Mouse (Mus musculus) small intestine, adult 2 months (tissue): ENCODE results near the gene Txndc11. TPM values are rescaled to one million over a fixed set of nuclear protein-coding genes. Genes with fewer than 3 reads are reported as not detected.
A peak's percentile ranks its signal among the peaks of the same experiment; 100 is the strongest.

Experiments used
- H3K27ac ChIP-seq: fragments of 200-500 bp; 2 replicates; pipeline ENCODE4 v1.5.1; 2012; ENCODE audit warnings: low read depth, low read length, control low read depth, inconsistent platforms; ENCODE audit not compliant: insufficient read depth
- H3K27me3 ChIP-seq: fragments of 200-500 bp; 2 replicates; pipeline ENCODE4 v1.6.1; 2012; ENCODE audit warnings: mild to moderate bottlenecking, moderate library complexity, low read length, inconsistent platforms; ENCODE audit not compliant: control insufficient read depth, insufficient read depth
- H3K36me3 ChIP-seq: fragments of 200-500 bp; 2 replicates; pipeline ENCODE4 v1.6.1; 2012; ENCODE audit warnings: mild to moderate bottlenecking, low read length, control low read depth, inconsistent platforms; ENCODE audit not compliant: control insufficient read depth, insufficient read depth
- H3K4me1 ChIP-seq: fragments of 200-500 bp; 2 replicates; pipeline ENCODE4 v1.6.1; 2012; ENCODE audit warnings: low read length, inconsistent platforms, mixed read lengths; ENCODE audit not compliant: control insufficient read depth, insufficient read depth, insufficient read length
- H3K4me3 ChIP-seq: fragments of 200-500 bp; 2 replicates; pipeline ENCODE4 v1.5.1; 2012; ENCODE audit warnings: low read depth, mild to moderate bottlenecking, control low read depth, inconsistent platforms, low read length, moderate library complexity
- CTCF ChIP-seq: fragments of 200-500 bp; IDR thresholded peaks from 2 replicates; pipeline ENCODE4 v1.5.1; 2012; ENCODE audit warnings: low read depth, mild to moderate bottlenecking, control low read depth, inconsistent platforms, low read length, moderate library complexity, mixed read lengths; ENCODE audit not compliant: insufficient replicate concordance, insufficient read length; ENCODE audit errors: extremely low read depth
- POLR2A ChIP-seq: fragments of 200-500 bp; IDR thresholded peaks from 2 replicates; pipeline ENCODE4 v1.6.1; 2012; ENCODE audit warnings: low read depth, mild to moderate bottlenecking, control low read depth, inconsistent platforms, low read length, moderate library complexity
- WGBS: fragments of 180-500 bp; shearing (Covaris S2); methylation state at CpG from one replicate; pipeline ENCODE4 v1.1.7; 2018; 5-methylcytosine and 5-hydroxymethylcytosine counted together
- polyA plus RNA-seq: library from polyadenylated mRNA; depleted of rRNA; stranded (reverse); fragments of >200 nt; gene quantifications from 2 replicates; pipeline ENCODE4 v1.2.3, GENCODE M21; 2012

The Txndc11 gene
- polyA plus RNA-seq, 1 experiment = 39.1 TPM

- Histone ChIP-seq H3K4me1 (peaks cover 11% of the 10 kb centered on the region), H3K4me3 (no peak overlapping the region), H3K27ac (no peak overlapping the region), H3K36me3 (no peaks in the 10 kb centered on the region), H3K27me3 (no peaks in the 10 kb centered on the region)
- TF ChIP-seq CTCF = no peak
- WGBS = 90% methylated on average over 4 of the region's 4 CpGs
These were observed 70.1 kb downstream of the Txndc11 start for GRCm38 (mm10) chr16:11064341-11064740.

DNA sequence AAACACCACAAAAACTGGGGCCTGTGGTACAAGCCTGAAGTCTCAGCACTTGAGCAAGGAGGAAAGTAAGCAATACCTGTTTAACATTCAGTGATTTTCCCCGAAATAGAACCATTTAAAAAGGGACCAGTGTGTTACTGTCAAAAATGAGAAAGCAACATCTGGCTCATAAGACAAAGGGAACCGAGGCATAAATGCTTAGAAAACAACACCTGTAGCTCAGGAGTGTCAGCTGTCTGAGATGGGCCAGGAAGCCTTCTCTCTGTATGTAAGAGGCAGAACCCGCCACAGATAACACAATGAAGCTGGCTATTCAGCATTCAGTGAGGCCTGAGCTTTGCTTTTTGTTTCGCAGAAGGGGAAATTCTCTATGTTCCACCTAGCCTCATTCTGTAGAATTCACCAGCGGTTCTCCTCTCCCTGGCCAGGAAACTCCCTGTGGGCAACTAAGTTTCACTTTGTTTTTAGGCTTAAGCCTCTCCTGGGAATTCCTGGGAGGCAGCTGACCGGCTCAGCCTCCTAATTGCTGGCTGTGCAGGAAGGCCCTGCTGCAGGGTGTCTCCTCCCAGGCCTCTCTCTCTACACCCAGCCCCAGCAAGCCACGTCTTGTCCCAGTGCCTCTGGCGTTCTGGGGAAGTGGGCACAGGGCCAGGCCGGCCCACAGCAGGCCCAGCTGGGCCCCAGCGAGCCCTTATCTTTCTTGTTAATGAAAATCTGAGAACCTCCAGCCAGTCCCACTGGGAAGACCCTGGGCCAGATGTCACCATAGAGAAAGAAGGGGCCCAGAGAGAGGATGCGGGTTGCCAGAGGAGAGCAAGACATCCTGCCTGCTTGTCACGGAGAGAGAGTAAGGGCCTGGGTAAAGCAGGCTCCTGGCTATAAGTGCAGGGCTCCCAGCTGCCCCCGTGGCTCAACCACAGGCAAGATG is 71.4 kb downstream of the Txndc11 start:
- H3K4me3 ChIP-seq = no peak overlapping the region
- peak overlapping the region; percentile 36; the same call in 1 of the 2 replicates for H3K27ac ChIP-seq
- peaks cover 11% of the 10 kb centered on the region for H3K4me1 ChIP-seq
- WGBS = 31% methylated on average over 13 of the region's 13 CpGs
- no peaks in the 10 kb centered on the region for H3K36me3 ChIP-seq
- TF ChIP-seq POLR2A (no peak), CTCF (no peak)
- H3K27me3 ChIP-seq = no peaks in the 10 kb centered on the region

- H3K27me3 ChIP-seq = no peaks in the 10 kb centered on the region
- no peak within 1 kb of the TSS for H3K4me3 ChIP-seq
- H3K27ac ChIP-seq = no peak within 1 kb of the TSS
- no peak for TF ChIP-seq POLR2A
- no peak for TF ChIP-seq CTCF
- H3K36me3 ChIP-seq = no peaks in the 10 kb centered on the region
- peaks cover 5% of the 10 kb centered on the region; the same call in 1 of the 2 replicates for H3K4me1 ChIP-seq
- 88% methylated on average over 4 of the region's 4 CpGs for WGBS
These were observed 73.8 kb downstream of the Txndc11 start, which contains the start of gene Snn for GRCm38 (mm10) chr16:11060645-11061044. Gene Snn, plus strand, starts transcription at chr16:11060945.

GRCm38 (mm10) chr16:11055916-11056315 is 78.5 kb downstream of the Txndc11 start:
- Histone ChIP-seq H3K27ac (no peak overlapping the region), H3K4me3 (no peak overlapping the region), H3K36me3 (no peaks in the 10 kb centered on the region), H3K4me1 (no peaks in the 10 kb centered on the region), H3K27me3 (no peaks in the 10 kb centered on the region)
- TF ChIP-seq POLR2A (no peak), CTCF (no peak)
- WGBS = 83% methylated on average over 5 of the region's 5 CpGs

GRCm38 (mm10) chr16:11054871-11055270 is 79.6 kb downstream of the Txndc11 start:
- Histone ChIP-seq H3K27me3 (no peaks in the 10 kb centered on the region), H3K4me1 (no peaks in the 10 kb centered on the region), H3K27ac (no peak overlapping the region), H3K36me3 (no peaks in the 10 kb centered on the region), H3K4me3 (no peak overlapping the region)
- 83% methylated on average over 6 of the region's 6 CpGs for WGBS
- no peak for TF ChIP-seq POLR2A

DNA sequence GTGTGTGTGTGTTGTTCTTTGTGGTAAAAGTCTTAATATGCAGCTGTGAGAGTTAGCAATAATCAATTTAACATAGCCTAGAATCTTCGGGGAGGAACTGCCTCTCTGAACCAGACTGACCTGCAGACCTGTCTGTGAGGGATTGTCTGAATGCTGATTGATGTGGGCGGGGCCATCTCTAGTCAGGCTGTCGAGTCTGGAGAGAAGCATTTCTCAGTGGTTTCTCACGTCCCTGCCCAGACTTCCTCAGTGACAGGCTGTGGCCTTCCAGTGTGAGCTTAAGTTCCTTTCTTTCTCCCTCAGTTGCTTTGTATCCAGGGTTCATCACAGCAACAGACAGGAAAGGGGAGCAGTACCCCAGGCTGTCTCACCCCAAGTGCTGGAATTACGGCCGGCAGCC is 80.0 kb downstream of the Txndc11 start:
- 65% methylated on average over 6 of the region's 6 CpGs for WGBS
- no peaks in the 10 kb centered on the region for H3K36me3 ChIP-seq
- no peak for TF ChIP-seq POLR2A
- TF ChIP-seq CTCF = no peak
- H3K4me3 ChIP-seq = no peak overlapping the region
- no peaks in the 10 kb centered on the region for H3K4me1 ChIP-seq
- H3K27ac ChIP-seq = no peak overlapping the region
- no peaks in the 10 kb centered on the region for H3K27me3 ChIP-seq

DNA sequence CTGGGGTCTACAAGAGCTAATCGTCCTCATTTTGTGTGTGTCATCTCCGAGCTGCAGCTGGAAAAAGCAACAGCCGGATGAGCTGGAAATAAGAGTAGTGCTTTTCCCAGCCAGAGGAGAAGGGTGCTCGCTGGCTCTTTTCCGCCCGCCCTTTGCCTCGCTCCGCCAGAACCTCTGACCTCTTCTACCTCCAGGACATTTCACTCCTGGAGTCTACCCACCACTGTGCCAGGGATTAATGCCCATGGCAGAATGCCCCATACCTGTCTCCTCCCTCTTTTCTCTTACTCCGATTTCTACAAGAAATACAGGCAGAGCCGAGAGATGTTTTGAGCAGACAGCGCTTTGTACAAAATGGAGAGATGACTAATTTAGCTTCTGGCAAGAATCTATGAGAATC is 83.3 kb downstream of the Txndc11 start:
- no peak for TF ChIP-seq CTCF
- no peak for TF ChIP-seq POLR2A
- H3K27me3 ChIP-seq = peaks cover 3% of the 10 kb centered on the region; the same call in 1 of the 2 replicates
- H3K36me3 ChIP-seq = no peaks in the 10 kb centered on the region
- no peaks in the 10 kb centered on the region for H3K4me1 ChIP-seq
- WGBS = 86% methylated on average over 11 of the region's 11 CpGs
- no peak overlapping the region for H3K27ac ChIP-seq
- no peak overlapping the region for H3K4me3 ChIP-seq
